Mouse (Mus musculus): ENCODE measurements around the gene Taar7d.

DNA sequence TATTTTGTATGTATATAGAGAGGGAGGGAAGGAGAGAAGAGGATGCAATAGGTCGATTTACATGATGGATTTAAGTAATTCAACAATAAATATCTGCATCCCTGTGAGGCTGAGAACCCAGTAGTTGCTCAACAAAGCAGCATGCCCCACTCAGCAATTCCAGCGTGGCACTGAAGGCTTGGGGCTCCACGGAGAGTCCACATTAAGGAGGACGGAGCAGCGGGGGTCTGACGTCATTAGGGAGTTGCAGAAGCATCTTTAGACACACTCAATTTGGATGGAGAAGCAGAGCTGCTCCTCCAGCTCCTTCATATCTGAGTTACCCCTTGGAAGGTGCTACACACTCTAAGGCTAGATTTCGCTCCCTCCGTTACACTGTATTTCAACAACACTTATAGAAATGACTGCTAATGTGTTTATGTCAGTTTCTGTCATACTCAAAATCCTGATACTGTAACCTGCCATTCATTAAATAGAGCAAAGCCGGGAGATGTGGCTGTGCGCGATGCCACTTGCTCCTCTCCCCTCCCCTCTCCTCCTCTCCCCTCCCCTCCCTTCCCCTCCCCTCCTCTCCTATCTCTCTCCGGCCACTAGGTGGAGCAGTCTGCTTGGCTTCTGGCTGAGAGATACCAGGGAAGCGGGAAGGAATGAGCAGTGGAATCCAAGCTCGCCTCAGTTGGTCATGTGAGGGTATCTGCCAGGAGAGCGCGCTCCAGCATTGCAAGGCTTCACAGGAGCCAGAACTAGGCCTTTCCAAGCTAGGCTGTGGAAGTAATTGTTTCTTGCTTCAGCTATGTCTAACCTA is 47.9 kb upstream of the Taar7d start:
- no peak for TF ChIP-seq POLR2A (IDR thresholded peaks at IDR 0.05; ENCODE audit: low read depth, low read length)
- TF ChIP-seq CTCF (IDR thresholded peaks at IDR 0.05; ENCODE audit: extremely low read depth, insufficient read depth, insufficient read length, insufficient replicate concordance) = peak; percentile 31; the same call in 1 of the 2 replicates
